Comparison of ENCODE assay signal across 8 mouse cellular contexts in genomic region chr5:113035094-113036047, GRCm38 (mm10). TPM values are rescaled to one million over a fixed set of nuclear protein-coding genes. Genes with fewer than 3 reads are reported as not detected.
DNase-seq lines count a peak whose midpoint lies in the region; ATAC-seq lines count a peak whose summit lies in the region.
"Had no signal": no experiment of that assay in that cellular context is flagged by ENCODE, and none has a peak within 500 bp of the region (broad histone marks: within the 10 kb centered on the region; RNA-seq: fewer than 3 reads in every experiment).

No protein-coding gene starts in this region.

- H3K9ac ChIP-seq in liver, embryonic 13.5 days = no peak overlapping the region
- H3K9ac ChIP-seq in liver, embryonic 11.5 days (ENCODE audit: low read depth, low read length) = no peak overlapping the region
- no peak overlapping the region for H3K9ac ChIP-seq in lung, embryonic 15.5 days

- no peak overlapping the region for H3K4me3 ChIP-seq in liver, embryonic 13.5 days (replicated peaks)
- no peak overlapping the region for H3K4me3 ChIP-seq in liver, embryonic 11.5 days (ENCODE audit: low read depth, low read length)
- H3K4me3 ChIP-seq in lung, embryonic 15.5 days = no peak overlapping the region

- H3K4me1 ChIP-seq in liver, embryonic 13.5 days (replicated peaks) = peaks cover 12% of the 10 kb centered on the region
- no peaks in the 10 kb centered on the region for H3K4me1 ChIP-seq in liver, embryonic 11.5 days (replicated peaks; ENCODE audit: control insufficient read depth, insufficient read depth, low read length)
- H3K4me1 ChIP-seq in lung, embryonic 15.5 days = peaks cover 38% of the 10 kb centered on the region

- peak; percentile 26; the same call in 1 of the 2 replicates for ATAC-seq in liver, embryonic 13.5 days (ENCODE audit: low read depth)
- no peak for ATAC-seq in liver, embryonic 11.5 days (replicated peaks; ENCODE audit: low FRiP score)
- peak; percentile 69; the same call in 1 of the 2 replicates for ATAC-seq in lung, embryonic 15.5 days (ENCODE audit: borderline replicate concordance, extremely low read depth, low FRiP score, low TSS enrichment)

- DNase-seq in liver, embryonic 13.5 days = no peak
- no peak for DNase-seq in liver, embryonic 11.5 days (ENCODE audit: low spot score)
- peak; percentile 2 for DNase-seq in fibroblast of lung, adult 2 months (ENCODE audit: low read depth)
- DNase-seq in thymus, postnatal 14 days = peak; percentile 55
- DNase-seq in frontal cortex, postnatal 10 days (ENCODE audit: low spot score in 2 of 2) = no peak
- no peak for DNase-seq in embryo, embryonic 9.5 days (ENCODE audit: extremely low spot score)
- DNase-seq: layer of hippocampus, adult 9-11 months had no signal

- H3K36me3 ChIP-seq in liver, embryonic 13.5 days = no peaks in the 10 kb centered on the region
- no peaks in the 10 kb centered on the region for H3K36me3 ChIP-seq in liver, embryonic 11.5 days (ENCODE audit: control insufficient read depth, insufficient read depth, low read length)
- H3K36me3 ChIP-seq in lung, embryonic 15.5 days = no peaks in the 10 kb centered on the region

- no peak overlapping the region for H3K27ac ChIP-seq in liver, embryonic 13.5 days
- H3K27ac ChIP-seq in liver, embryonic 11.5 days (ENCODE audit: low read depth, low read length) = no peak overlapping the region
- H3K27ac ChIP-seq in lung, embryonic 15.5 days = peak overlapping the region; percentile 60

- H3K4me2 ChIP-seq in liver, embryonic 13.5 days = no peak overlapping the region
- no peak overlapping the region for H3K4me2 ChIP-seq in liver, embryonic 11.5 days
- peak overlapping the region; percentile 6; the same call in 1 of the 2 replicates for H3K4me2 ChIP-seq in lung, embryonic 15.5 days

- WGBS in liver, embryonic 13.5 days (ENCODE audit: insufficient replicate concordance) = 30% methylated on average over 10 of the region's 10 CpGs
- 48% methylated on average over 10 of the region's 10 CpGs for WGBS in liver, embryonic 11.5 days
- 32% methylated on average over 10 of the region's 10 CpGs for WGBS in lung, embryonic 15.5 days

- no peaks in the 10 kb centered on the region for H3K9me3 ChIP-seq in liver, embryonic 13.5 days (replicated peaks)
- no peaks in the 10 kb centered on the region for H3K9me3 ChIP-seq in liver, embryonic 11.5 days (ENCODE audit: control insufficient read depth, low read length)
- H3K9me3 ChIP-seq in lung, embryonic 15.5 days = no peaks in the 10 kb centered on the region

- H3K27me3 ChIP-seq in liver, embryonic 13.5 days = no peaks in the 10 kb centered on the region
- H3K27me3 ChIP-seq in liver, embryonic 11.5 days (replicated peaks; ENCODE audit: control insufficient read depth, insufficient read depth, low read length) = no peaks in the 10 kb centered on the region
- H3K27me3 ChIP-seq in lung, embryonic 15.5 days = no peaks in the 10 kb centered on the region

RNA-seq across cellular contexts. Expression of gene Grk3, which starts 19.8 kb away (rescaled TPM):
- polyA plus RNA-seq in liver, embryonic 13.5 days (2015; fragmentation: Nextera tagmentation; extraction: Ambion mirVana) = 1.7 and 2.1 TPM in 2 replicates
- polyA plus RNA-seq in liver, embryonic 11.5 days (2014; fragmentation: Nextera tagmentation; extraction: Ambion mirVana) = 3.8 and 4.2 TPM in 2 replicates
- polyA plus RNA-seq in lung, embryonic 15.5 days (2015; fragmentation: Nextera tagmentation; extraction: Ambion mirVana) = 13.7 and 20.6 TPM in 2 replicates

RNA-seq across cellular contexts. Expression of gene Crybb2, which starts 34.5 kb away (rescaled TPM):
- not detected in 2 replicates for polyA plus RNA-seq in liver, embryonic 13.5 days (2015; fragmentation: Nextera tagmentation; extraction: Ambion mirVana)
- polyA plus RNA-seq in liver, embryonic 11.5 days (2014; fragmentation: Nextera tagmentation; extraction: Ambion mirVana) = not detected in 2 replicates
- not detected in 2 replicates for polyA plus RNA-seq in lung, embryonic 15.5 days (2015; fragmentation: Nextera tagmentation; extraction: Ambion mirVana)

RNA-seq across cellular contexts. Expression of gene Crybb3, which starts 46.0 kb away (rescaled TPM):
- polyA plus RNA-seq in liver, embryonic 13.5 days (2015; fragmentation: Nextera tagmentation; extraction: Ambion mirVana) = not detected in 2 replicates
- polyA plus RNA-seq in liver, embryonic 11.5 days (2014; fragmentation: Nextera tagmentation; extraction: Ambion mirVana) = 0.27 and 0.49 TPM in 2 replicates
- 0.42 and 0.57 TPM in 2 replicates for polyA plus RNA-seq in lung, embryonic 15.5 days (2015; fragmentation: Nextera tagmentation; extraction: Ambion mirVana)

Comparison
In these comparisons a context has a peak if more than half of its experiments do, and no peak if none do; other contexts are left out.
1. DNase-seq: peak in fibroblast of lung, adult 2 months (single experiment) and thymus, postnatal 14 days (single experiment); none in liver, embryonic 13.5 days (single experiment), liver, embryonic 11.5 days (single experiment), frontal cortex, postnatal 10 days (0 of 2) and embryo, embryonic 9.5 days (single experiment).